Mouse (Mus musculus) heart, embryonic 13.5 days (tissue): ENCODE data around the gene Chchd5. TPM values are rescaled to one million over a fixed set of nuclear protein-coding genes. Genes with fewer than 3 reads are reported as not detected.

Experiments
- ATAC-seq: fragments of 200-750 bp; cut with Nextera tagmentation; 2 replicates; pipeline ENCODE4 v1.8.0; 2017; ENCODE audit warnings: moderate TSS enrichment; ENCODE audit not compliant: insufficient number of reproducible peaks, low FRiP score, low TSS enrichment; ENCODE audit errors: extremely low read depth
- H3K27ac ChIP-seq: fragments of 300-500 bp; sonication (generic); replicated peaks from 2 replicates; pipeline ENCODE4 v1.5.1; 2015; ENCODE audit warnings: moderate library complexity, mild to moderate bottlenecking, inconsistent platforms
- H3K27me3 ChIP-seq: fragments of 300-500 bp; sonication (generic); replicated peaks from 2 replicates; pipeline ENCODE4 v1.6.1; 2015; ENCODE audit warnings: mild to moderate bottlenecking, inconsistent platforms
- H3K36me3 ChIP-seq: fragments of 300-500 bp; sonication (generic); 2 replicates; pipeline ENCODE4 v1.6.1; 2015; ENCODE audit warnings: mild to moderate bottlenecking, inconsistent platforms
- H3K4me1 ChIP-seq: fragments of 300-500 bp; sonication (generic); 2 replicates; pipeline ENCODE4 v1.6.1; 2015; ENCODE audit warnings: inconsistent platforms
- H3K4me2 ChIP-seq: fragments of 300-500 bp; sonication (generic); 2 replicates; pipeline ENCODE4 v1.6.1; 2015; ENCODE audit warnings: inconsistent platforms, mild to moderate bottlenecking, moderate library complexity
- H3K4me3 ChIP-seq: fragments of 300-500 bp; sonication (generic); 2 replicates; pipeline ENCODE4 v1.5.1; 2015; ENCODE audit warnings: moderate library complexity, mild to moderate bottlenecking, inconsistent platforms
- H3K9ac ChIP-seq: fragments of 300-500 bp; sonication (generic); 2 replicates; pipeline ENCODE4 v1.6.1; 2015; ENCODE audit warnings: inconsistent platforms, mild to moderate bottlenecking, moderate library complexity
- H3K9me3 ChIP-seq: fragments of 300-500 bp; sonication (generic); 2 replicates; pipeline ENCODE4 v1.6.1; 2016; ENCODE audit warnings: inconsistent platforms
- WGBS: fragments of 180-500 bp; shearing (Covaris S2); methylation state at CpG from one replicate; pipeline ENCODE4 v1.1.7; 2015; ENCODE audit warnings: mixed read lengths; 5-methylcytosine and 5-hydroxymethylcytosine counted together
- polyA plus RNA-seq: library from polyadenylated mRNA; unstranded; fragments of >200 nt; fragmentation: Nextera tagmentation; extraction: Ambion mirVana; gene quantifications from 2 replicates; pipeline ENCODE4 v1.2.1, GENCODE M21; 2015

Chchd5 gene
- polyA plus RNA-seq, 1 experiment from 2014 or later = 16.6 TPM

DNA sequence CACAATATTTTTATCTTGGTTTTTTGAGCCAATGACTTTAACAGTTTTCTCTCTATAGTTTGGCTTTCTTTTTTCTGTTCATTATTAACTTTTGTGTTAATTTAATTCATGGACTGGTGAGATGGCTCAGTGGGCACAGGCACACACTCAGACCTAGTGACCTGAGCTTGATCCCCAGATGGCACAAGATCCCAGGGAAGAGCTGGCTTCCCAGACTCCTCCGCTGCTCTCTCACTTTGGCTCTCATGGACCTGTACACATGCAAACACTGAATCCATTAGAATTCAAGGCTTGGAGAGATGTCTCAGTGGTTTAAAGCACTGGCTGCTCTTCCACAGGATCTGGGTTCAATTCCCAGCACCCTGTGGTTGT, 13.1 kb upstream of the Chchd5 start:
- no peak overlapping the region for H3K27ac ChIP-seq
- no peak overlapping the region for H3K4me2 ChIP-seq
- H3K4me3 ChIP-seq = no peak overlapping the region
- no peaks in the 10 kb centered on the region for H3K27me3 ChIP-seq
- H3K36me3 ChIP-seq = peaks cover 96% of the 10 kb centered on the region
- 97% methylated on average over 1 of the region's 1 CpGs for WGBS
- no peaks in the 10 kb centered on the region for H3K4me1 ChIP-seq
- H3K9ac ChIP-seq = no peak overlapping the region
- H3K9me3 ChIP-seq = no peaks in the 10 kb centered on the region
- ATAC-seq = no peak

DNA sequence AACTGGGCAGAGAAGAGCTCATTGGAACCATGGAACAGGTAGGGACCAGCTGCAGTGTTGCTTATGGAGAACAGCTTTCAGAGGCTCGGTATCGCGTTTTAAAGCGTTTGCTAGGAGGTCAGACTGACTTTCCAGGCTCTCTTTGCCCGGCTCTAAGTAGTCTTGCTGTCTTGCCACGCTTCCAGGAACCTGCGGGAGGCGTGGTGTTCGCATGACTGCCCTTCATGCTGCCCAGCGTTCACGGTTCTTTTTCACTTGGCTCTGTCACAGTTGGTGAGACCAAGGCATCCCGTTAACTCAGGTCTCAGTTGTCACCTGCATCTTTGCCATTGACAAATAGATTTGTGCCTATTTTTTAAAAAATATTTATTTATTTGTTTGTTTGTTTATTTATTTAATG, 11.4 kb upstream of the Chchd5 start:
- Histone ChIP-seq H3K4me1 (no peaks in the 10 kb centered on the region), H3K9ac (no peak overlapping the region), H3K9me3 (no peaks in the 10 kb centered on the region), H3K4me3 (no peak overlapping the region), H3K4me2 (no peak overlapping the region), H3K36me3 (peaks cover 99% of the 10 kb centered on the region), H3K27ac (no peak overlapping the region), H3K27me3 (no peaks in the 10 kb centered on the region)
- 90% methylated on average over 12 of the region's 12 CpGs for WGBS
- no peak for ATAC-seq

DNA sequence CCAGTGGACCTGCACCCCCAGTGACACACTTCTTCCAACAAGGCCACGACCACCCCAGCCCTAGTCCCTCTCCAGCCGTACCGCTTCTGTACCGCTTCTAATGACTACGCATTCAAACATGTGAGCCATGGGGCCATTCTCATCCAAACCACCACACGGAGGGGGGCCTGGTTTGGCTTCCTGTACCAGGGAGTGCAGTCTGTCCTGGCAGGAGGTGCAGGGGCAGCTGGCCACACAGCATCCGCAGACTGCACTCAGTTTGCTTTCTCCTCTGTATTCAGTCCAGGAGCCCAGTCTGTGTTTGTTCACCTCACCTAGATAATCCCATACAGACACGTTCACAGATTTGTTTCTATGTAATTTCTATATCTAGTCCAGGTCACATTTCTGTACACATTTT, 7.5 kb upstream of the Chchd5 start:
- Histone ChIP-seq H3K9me3 (no peaks in the 10 kb centered on the region), H3K27ac (no peak overlapping the region), H3K4me3 (no peak overlapping the region), H3K4me1 (no peaks in the 10 kb centered on the region), H3K36me3 (peaks cover 99% of the 10 kb centered on the region), H3K27me3 (no peaks in the 10 kb centered on the region), H3K9ac (no peak overlapping the region), H3K4me2 (no peak overlapping the region)
- no peak for ATAC-seq
- WGBS = 97% methylated on average over 8 of the region's 8 CpGs

DNA sequence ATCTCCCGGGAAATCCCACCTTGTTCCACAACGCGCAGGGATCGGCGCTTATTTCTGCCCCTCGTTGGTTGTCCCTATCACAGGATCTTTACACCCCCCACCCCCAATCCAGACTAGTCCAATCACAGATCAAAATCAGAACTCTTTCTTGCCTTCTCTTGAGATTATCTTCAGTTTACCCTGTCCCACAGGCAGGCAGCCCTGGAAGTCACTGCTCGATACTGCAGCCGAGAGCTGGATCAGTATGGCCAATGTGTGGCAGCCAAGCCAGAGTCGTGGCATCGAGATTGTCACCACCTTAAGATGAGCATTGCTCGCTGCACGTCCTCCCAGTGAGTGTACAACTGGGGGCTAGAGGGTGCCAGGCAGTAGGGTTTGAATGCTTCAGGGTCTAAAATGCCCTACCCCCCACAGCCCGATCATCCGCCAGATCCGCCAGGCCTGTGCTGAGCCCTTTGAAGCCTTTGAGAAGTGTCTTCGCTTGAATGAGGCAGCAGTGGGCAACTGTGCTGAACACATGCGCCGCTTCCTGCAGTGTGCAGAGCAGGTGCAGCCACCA, 566 bp downstream of the Chchd5 start:
- peak overlapping the region; percentile 82 for H3K9ac ChIP-seq
- 33% methylated on average over 18 of the region's 18 CpGs for WGBS

DNA sequence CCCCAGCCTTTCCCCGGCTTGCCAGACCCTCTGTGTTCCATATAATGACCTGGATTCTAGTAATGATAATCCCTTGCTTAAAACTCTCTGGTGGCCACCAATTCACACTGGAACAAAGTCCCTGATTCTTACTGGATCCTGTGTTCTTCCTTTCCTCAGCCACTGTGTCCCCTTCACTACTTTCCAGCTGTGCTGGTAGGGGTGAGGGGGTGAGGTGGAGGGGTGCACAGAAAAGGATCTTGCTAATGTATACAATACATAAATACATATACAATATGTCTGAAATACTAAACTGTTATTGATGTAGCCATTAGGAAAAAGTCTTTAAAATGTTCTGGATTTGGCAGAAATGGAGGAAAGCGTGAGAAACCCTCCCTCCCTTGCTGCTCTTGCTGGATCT, 1.3 kb downstream of the Chchd5 start:
- peaks cover 8% of the 10 kb centered on the region; the same call in 1 of the 2 replicates for H3K9me3 ChIP-seq
- no peak for ATAC-seq
- H3K4me3 ChIP-seq = peak overlapping the region; percentile 79
- WGBS = 94% methylated on average over 2 of the region's 2 CpGs
- peak overlapping the region; percentile 95; the same call in 1 of the 2 replicates for H3K27ac ChIP-seq
- no peak overlapping the region for H3K9ac ChIP-seq
- peaks cover 23% of the 10 kb centered on the region for H3K4me1 ChIP-seq
- peak overlapping the region; percentile 89 for H3K4me2 ChIP-seq
- H3K27me3 ChIP-seq = no peaks in the 10 kb centered on the region
- H3K36me3 ChIP-seq = peaks cover 50% of the 10 kb centered on the region

More for the DNA sequence above, 566 bp downstream of the Chchd5 start:
- Histone ChIP-seq H3K4me2 (peak overlapping the region; percentile 89), H3K4me3 (peak overlapping the region; percentile 79), H3K36me3 (peaks cover 57% of the 10 kb centered on the region), H3K27me3 (no peaks in the 10 kb centered on the region), H3K4me1 (peaks cover 23% of the 10 kb centered on the region), H3K27ac (peak overlapping the region; percentile 95), H3K9me3 (peaks cover 8% of the 10 kb centered on the region; the same call in 1 of the 2 replicates)
- ATAC-seq = no peak

DNA sequence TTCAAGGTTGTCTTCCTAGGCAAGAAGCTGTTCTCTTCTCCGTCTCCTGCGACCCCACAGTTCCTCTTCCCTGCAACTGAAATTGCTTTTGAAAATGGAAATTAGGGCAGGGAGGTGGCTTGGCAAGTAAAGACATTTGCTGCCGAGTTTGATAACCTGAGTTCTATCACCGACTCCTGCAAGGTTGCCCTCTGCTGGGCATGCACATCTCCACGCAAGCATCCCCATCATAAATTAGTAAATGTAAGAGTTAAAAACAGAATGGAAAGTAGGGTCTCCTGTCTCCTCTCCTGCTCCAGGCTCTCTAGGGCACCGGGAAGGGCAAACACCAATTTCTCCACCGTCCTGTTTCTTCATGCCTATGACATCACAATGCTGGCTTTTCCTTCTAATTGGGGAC, 2.7 kb downstream of the Chchd5 start:
- Histone ChIP-seq H3K9ac (no peak overlapping the region), H3K4me2 (no peak overlapping the region), H3K4me3 (no peak overlapping the region), H3K27me3 (no peaks in the 10 kb centered on the region), H3K4me1 (peaks cover 23% of the 10 kb centered on the region), H3K27ac (no peak overlapping the region), H3K9me3 (peaks cover 8% of the 10 kb centered on the region; the same call in 1 of the 2 replicates), H3K36me3 (peaks cover 36% of the 10 kb centered on the region)
- whole genome bisulfite sequencing = 92% methylated on average over 7 of the region's 7 CpGs
- no peak for ATAC-seq

DNA sequence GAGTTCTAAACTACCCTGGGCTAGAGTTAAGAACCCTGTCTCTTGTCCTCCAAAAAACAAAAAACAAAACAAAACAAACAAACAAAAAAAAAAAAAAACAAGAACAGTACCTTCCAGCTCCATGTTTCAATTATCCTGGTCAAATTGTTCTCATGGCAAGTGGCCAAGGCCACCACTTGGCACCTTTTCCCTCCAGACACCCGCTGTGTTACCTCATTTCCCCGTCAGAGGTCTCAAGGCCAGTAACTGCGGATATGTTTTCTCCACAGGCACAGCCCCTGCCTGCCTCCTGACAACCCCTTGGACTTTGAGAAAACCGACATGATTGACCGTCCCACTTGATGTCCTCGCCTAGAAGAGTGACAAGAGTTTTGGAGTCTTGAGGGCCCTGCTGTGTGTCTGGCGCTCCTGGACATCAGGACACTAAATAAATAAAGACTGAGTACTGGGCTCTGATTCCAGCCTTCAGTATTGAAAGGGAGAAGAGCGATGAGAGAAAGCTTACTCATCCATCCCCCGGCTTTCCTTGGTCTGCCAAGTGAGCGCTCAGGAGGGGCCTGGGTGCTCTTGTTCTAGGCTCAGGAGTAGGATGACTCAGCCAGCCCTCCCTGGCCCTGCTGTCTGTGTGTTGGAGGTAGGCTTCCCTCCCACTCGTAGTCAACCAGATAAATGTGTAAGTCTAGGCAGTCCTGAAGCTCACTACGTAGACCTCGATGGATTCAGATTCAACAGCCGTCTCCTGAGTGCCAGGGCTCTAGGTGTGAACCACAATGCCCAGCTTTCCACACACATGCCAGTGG, 3.7 kb downstream of the Chchd5 start:
- H3K4me2 ChIP-seq = no peak overlapping the region
- peaks cover 8% of the 10 kb centered on the region; the same call in 1 of the 2 replicates for H3K9me3 ChIP-seq
- H3K36me3 ChIP-seq = peaks cover 26% of the 10 kb centered on the region
- no peak overlapping the region for H3K27ac ChIP-seq
- peaks cover 23% of the 10 kb centered on the region for H3K4me1 ChIP-seq
- no peak overlapping the region for H3K4me3 ChIP-seq
- no peak overlapping the region for H3K9ac ChIP-seq
- no peak for ATAC-seq
- WGBS = 92% methylated on average over 14 of the region's 14 CpGs
- no peaks in the 10 kb centered on the region for H3K27me3 ChIP-seq

DNA sequence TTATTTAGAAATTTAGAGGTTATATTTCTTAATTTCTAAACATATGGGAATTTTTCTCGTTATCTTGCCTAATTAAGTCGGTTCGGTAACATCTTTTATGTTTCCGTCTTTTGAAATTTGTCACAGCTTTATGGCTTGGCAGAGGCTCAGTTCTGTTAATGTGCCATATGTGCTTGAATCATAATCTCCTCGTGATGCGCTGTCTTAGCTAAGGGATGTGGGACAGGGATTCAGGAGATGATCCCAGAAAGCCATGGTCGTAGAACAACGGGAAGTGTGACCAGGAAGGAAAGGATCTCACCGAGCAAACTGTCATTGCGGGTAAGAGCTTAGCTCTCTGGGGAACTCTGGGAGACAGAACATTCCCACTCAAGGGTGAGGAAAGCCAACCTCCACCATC, 10.4 kb downstream of the Chchd5 start:
- Histone ChIP-seq H3K9ac (no peak overlapping the region), H3K4me2 (no peak overlapping the region), H3K27me3 (no peaks in the 10 kb centered on the region), H3K4me3 (no peak overlapping the region), H3K27ac (no peak overlapping the region), H3K36me3 (no peaks in the 10 kb centered on the region), H3K4me1 (no peaks in the 10 kb centered on the region), H3K9me3 (no peaks in the 10 kb centered on the region)
- ATAC-seq = no peak
- 83% methylated on average over 10 of the region's 10 CpGs for WGBS

DNA sequence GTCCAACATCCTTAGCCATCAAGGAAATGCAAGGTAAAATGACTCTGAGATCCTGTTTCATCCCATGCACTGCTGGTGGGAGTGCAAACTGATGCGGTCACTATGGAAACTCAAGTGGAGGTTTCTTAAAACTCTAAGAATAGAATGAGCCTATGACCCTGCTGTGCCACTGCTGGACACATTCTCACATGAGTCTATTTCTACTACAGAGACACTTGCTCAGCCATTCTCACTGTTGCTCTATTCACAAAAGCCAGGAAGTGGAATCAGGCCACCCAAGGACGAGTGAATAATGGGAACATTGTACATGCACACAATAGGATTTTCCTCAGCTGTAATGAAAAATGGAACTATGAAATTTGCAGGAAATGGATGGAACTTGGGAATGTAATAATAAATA, 19.3 kb downstream of the Chchd5 start:
- H3K4me3 ChIP-seq = no peak overlapping the region
- no peaks in the 10 kb centered on the region for H3K27me3 ChIP-seq
- H3K36me3 ChIP-seq = no peaks in the 10 kb centered on the region
- H3K4me2 ChIP-seq = no peak overlapping the region
- ATAC-seq = no peak
- no peak overlapping the region for H3K9ac ChIP-seq
- no peak overlapping the region for H3K27ac ChIP-seq
- H3K9me3 ChIP-seq = no peaks in the 10 kb centered on the region
- no peaks in the 10 kb centered on the region for H3K4me1 ChIP-seq
- WGBS = 56% methylated on average over 2 of the region's 2 CpGs

DNA sequence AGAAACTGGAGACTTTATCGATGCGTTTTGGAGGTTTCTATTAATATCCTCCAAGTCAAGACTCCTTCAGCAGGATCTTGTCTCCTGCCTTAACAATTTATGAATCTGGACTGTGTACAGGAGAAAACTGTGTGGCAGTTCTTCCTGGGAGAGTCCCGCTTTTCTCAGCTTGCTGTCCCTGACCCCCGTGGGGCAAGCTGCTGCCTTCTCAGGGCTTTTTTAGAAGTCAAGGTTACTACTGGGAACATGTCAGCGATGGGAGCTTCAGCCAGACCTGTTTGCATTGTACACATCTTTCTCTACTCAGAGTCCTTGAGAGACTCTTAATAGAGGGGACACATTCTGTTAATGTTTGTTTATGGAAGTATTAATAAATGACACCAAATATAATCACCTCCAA, 20.9 kb downstream of the Chchd5 start:
- Histone ChIP-seq H3K27me3 (no peaks in the 10 kb centered on the region), H3K4me2 (no peak overlapping the region), H3K9ac (no peak overlapping the region), H3K27ac (no peak overlapping the region), H3K4me1 (no peaks in the 10 kb centered on the region), H3K4me3 (no peak overlapping the region), H3K36me3 (no peaks in the 10 kb centered on the region), H3K9me3 (no peaks in the 10 kb centered on the region)
- ATAC-seq = no peak
- 75% methylated on average over 5 of the region's 5 CpGs for WGBS

DNA sequence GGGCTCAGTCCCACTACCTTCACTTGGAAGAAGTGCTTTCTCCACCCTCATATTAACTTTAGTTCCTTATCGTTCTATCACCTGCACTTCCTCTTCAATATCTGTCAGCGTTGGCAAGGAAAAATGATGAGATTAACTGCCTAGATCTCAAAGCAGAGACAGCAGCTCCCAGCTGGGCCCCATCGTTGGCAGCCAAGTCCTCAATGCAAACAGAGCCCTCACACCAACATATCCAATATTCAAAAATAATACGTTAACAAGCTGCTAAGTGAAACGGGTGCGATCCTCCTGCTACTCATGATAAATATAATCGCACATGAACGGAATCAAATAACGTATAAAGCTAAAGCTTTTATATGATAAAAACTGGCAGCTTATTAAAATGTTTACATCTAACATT, 21.6 kb downstream of the Chchd5 start:
- Histone ChIP-seq H3K4me1 (no peaks in the 10 kb centered on the region), H3K4me2 (no peak overlapping the region), H3K36me3 (no peaks in the 10 kb centered on the region), H3K9ac (no peak overlapping the region), H3K9me3 (no peaks in the 10 kb centered on the region), H3K4me3 (no peak overlapping the region), H3K27me3 (no peaks in the 10 kb centered on the region), H3K27ac (no peak overlapping the region)
- WGBS = 80% methylated on average over 9 of the region's 9 CpGs
- ATAC-seq = no peak

DNA sequence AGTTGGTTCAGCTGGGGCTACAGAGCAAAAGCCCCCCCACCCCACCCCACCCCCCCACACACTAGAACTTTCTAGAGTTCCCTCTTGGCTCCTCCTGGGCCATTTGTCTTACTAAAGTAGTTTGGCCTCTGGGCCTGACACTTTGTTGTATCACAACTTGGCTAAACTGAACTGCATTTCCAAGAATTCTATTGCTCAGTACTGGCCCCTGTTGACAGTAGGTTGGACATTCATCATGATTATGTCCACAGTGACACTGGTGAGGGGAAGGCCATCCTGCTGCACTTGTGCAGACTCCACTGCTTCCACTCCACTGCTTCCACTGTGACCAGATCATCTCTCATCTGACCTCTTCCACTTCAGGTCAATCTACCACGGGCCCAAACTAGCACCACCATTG, 23.3 kb downstream of the Chchd5 start:
- Histone ChIP-seq H3K9me3 (no peaks in the 10 kb centered on the region), H3K4me1 (no peaks in the 10 kb centered on the region), H3K4me2 (no peak overlapping the region), H3K9ac (no peak overlapping the region), H3K27ac (no peak overlapping the region), H3K4me3 (no peak overlapping the region), H3K27me3 (no peaks in the 10 kb centered on the region), H3K36me3 (no peaks in the 10 kb centered on the region)
- 55% methylated on average over 1 of the region's 1 CpGs for WGBS
- ATAC-seq = no peak
